Mouse (Mus musculus) layer of hippocampus, postnatal 25 days (tissue): ENCODE measurements around the gene Ears2. TPM values are rescaled to one million over a fixed set of nuclear protein-coding genes. Genes with fewer than 3 reads are reported as not detected.
A peak's percentile ranks its signal among the peaks of the same experiment; 100 is the strongest.

ENCODE experiments used
- DNase-seq, 2 experiments: peaks; one replicate each; pipeline ENCODE4 v3.0.0; 2022; ENCODE audit warnings: mixed read lengths in 2 of 2, low spot score in 1 of 2; ENCODE audit errors: extremely low spot score in 1 of 2
- total RNA-seq, 2 experiments: library from RNA; stranded (reverse); gene quantifications; 2 replicates each; pipeline ENCODE4 v1.2.3; 2021

The Ears2 gene
- total RNA-seq, 2 experiments from 2014 or later = 8.6 to 9.5 TPM

DNA sequence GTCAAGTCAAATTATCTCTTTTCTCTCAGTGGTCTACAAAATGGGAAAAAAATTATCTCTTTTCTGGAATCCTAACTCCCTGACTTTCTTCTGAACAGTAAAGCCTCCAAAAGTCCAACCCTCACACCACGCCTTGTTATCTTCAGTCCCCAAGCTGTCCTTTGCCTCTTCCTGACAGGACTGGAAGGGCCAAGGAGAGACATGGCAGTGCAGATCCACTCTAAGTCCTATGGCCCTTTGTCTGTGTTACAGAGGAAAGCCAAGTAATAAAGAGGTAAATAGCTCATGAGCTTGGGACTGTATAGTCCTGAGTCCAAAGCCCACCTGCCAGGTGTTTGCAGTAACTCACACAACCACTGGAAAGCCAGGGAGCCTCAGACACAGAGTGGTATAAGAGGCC is 21.4 kb downstream of the Ears2 start:
- DNase-seq = no peak

- DNase-seq = no peak
Observed at GRCm38 (mm10) chr7:122045181-122045634, 21.9 kb downstream of the Ears2 start.

DNA sequence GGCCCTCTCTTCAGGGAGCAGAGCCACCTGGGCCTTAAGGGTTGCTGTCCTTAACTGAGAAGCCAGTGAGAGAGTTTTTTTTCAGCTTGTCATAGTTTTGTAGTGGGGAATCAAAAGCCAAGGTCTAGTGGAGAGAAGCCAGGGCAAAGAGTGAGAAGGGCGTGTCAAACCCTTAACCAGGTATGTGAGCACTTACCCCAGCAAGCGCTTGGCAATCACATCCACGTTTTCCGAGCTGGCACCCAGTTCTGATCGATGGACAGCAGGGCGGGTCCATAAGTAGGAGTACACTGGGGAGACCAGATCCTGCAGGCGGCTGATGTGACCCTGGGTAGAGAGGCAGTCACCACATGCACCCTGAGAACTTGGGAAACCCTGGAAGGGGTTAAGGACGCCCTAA is 23.0 kb downstream of the Ears2 start:
- no peak for DNase-seq

DNA sequence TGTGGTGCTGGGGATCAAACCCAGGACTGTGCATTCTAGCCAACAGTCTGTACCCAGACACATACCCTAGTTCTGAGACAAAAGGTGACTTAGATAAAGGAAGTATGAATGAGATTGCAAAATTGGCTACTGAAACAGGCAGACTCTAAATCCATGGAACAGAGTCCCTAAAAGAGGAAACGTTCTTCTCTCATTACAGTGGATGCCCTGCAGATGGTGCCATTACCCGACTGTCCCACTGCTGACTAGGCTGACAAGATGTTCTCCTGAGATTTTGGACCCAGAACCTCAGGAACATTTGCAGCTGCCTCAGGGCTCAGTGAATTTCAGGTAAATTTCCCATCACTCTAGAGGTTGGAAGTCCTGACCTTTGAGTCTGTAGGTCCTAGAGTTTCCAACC is 32.7 kb downstream of the Ears2 start:
- no peak for DNase-seq

- DNase-seq = no peak
Observed at GRCm38 (mm10) chr7:122033371-122033770, 33.7 kb downstream of the Ears2 start.

- DNase-seq = no peak
Observed at GRCm38 (mm10) chr7:122022131-122022530, 44.9 kb downstream of the Ears2 start.

- peak; percentile 71 to 74 for DNase-seq
Observed at GRCm38 (mm10) chr7:122020667-122021354, 46.3 kb downstream of the Ears2 start, which contains the start of gene Gga2. Gene Gga2, minus strand, starts transcription at chr7:122021222.

DNA sequence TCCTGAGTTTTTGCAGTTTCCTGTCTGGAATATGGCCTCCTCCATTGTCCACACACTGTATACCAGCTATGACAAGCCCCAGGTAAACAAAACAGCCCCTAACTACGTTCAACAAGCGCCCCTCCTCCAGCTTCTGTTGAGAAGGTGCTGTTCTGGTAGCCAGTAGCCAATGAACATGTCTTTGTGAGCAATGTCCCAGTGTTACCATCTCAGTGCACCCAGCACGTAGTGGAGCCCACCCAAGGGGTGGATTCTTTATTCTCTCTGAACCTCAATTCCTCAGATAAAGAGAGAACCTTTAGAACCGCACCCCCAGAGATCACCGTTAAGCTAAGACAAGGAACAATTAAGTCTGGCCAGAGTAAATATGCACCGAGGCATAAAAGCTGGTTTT is 46.8 kb downstream of the Ears2 start:
- no peak for DNase-seq

DNA sequence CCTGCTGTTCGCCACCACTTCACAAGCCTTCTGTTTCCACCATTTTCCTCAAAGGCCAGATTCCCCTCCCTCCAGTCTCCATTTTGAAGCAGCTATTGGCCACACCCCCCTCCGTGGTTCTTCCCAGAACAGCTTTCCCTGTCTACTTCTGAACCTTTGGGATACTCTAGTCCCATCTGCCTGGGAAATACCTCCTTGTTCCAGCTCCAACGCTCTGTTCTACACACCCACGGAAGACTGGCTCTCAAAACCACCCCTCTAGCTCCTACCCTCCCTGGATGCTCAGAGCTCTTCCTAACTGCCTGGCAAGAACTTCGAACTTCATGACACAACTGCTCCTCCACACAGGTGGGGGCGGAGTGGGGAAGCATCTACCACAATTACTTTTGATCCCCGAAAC is 48.1 kb downstream of the Ears2 start:
- DNase-seq = peak in 1 of 2 experiments; percentile 24

- no peak for DNase-seq
Observed at GRCm38 (mm10) chr7:122018247-122018646, 48.8 kb downstream of the Ears2 start.

DNA sequence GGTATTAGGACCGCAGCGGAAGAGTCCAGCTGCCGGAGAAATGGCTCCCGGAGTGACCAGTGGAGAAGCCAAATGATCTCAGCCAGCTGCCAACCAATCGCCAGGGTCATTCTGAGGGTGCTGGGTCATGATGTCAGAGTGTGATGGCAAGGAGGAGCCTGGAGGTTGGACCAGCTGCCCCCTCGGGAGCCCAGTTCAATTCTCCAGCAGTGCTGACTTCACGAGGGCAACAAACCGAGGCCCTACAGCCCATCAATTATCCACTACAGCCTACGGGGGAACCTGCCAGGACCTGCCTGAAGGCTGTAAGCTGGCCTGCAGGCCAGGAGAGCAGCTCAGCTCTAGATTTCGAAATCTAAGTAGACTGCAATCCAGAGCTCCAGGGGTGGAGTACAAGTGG is 51.3 kb downstream of the Ears2 start:
- DNase-seq = no peak

DNA sequence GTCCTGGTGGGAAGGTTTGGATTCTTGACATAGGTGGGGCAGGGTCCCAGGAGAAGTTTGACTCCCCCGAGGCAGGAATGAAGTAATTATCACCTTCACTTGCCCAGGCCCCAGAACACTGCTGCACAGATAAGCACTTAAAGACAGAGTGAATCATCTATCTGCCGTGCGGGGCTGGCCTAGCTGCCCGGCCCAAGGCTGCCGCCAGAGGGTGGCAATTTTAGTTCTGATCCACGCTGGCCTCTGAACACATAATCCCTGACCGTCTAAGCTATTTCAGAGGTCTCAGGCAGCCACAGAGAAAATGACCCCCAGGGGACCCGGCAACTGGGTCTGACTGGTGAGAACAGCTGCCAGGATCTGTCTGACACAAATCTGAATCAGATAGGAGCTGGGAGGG is 52.0 kb downstream of the Ears2 start:
- DNase-seq = no peak

DNA sequence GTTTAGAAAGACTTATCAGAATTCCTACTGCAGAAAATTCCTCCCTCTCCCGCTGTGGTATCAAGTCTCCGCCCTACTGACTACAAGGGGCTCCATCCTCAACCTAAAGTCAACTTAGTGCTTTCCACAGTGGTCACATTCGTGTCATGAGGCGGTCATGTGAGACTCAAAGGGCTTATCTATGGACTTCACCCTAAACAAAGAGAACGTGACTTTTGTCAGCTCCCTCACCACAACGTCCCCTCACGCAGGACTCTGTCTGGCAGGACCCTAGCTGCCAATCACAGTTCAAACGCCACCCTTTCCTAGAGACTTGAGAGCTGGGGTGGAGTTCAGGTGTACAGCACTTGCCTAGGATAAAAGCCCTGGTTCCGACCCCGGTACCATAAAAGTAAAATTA is 54.1 kb downstream of the Ears2 start:
- no peak for DNase-seq

- DNase-seq = no peak
Observed at GRCm38 (mm10) chr7:122012370-122012769, 54.7 kb downstream of the Ears2 start.

DNA sequence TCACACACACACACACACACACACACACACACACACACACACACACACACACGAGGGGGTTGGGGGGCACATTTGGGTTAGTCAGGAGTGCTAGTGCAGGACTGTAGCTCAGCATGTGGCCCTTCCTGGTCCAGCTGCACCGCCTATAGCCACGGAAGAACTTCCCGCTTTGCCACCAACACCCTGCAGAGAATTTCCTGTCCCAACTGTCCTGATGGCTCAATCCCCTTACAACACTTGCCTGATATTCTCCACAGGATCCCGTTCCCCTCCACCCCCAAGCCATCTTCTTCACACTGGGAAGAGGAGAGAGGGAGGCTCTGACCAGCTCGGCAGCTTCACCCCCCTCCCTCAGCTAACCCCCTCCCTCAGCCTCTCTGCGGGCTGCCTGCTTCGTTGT is 66.7 kb downstream of the Ears2 start:
- no peak for DNase-seq

GRCm38 (mm10) chr7:121995961-121996360 is 71.1 kb downstream of the Ears2 start:
- DNase-seq = no peak

Other genes starting within 250 kb of the Ears2 start
- not detected for gene Scnn1b, start 202.2 kb downstream of the Ears2 start, total RNA-seq
- 10 to 100 TPM; 37.5 to 41.0 TPM for gene Cog7, start 85.6 kb downstream of the Ears2 start, total RNA-seq
- 10 to 100 TPM; 26.2 to 30.5 TPM for gene Gga2, start 46.0 kb downstream of the Ears2 start, total RNA-seq
- gene Ubfd1, start 88 bp downstream of the Ears2 start, total RNA-seq = 10 to 100 TPM; 50.9 to 61.2 TPM
- 100 to 1,000 TPM; 287 to 320 TPM for gene Ndufab1, start 34.6 kb upstream of the Ears2 start, total RNA-seq
- 1 to 10 TPM; 1.3 to 1.4 TPM for gene Palb2, start 65.7 kb upstream of the Ears2 start, total RNA-seq
- 100 to 1,000 TPM; 100 to 111 TPM for gene Dctn5, start 65.8 kb upstream of the Ears2 start, total RNA-seq
- 1 to 10 TPM; 1.9 to 2.1 TPM for gene Plk1, start 92.2 kb upstream of the Ears2 start, total RNA-seq
- gene Ern2, start 118.9 kb upstream of the Ears2 start, total RNA-seq = under 1 TPM; 0.30 to 0.45 TPM
- gene Chp2, start 152.2 kb upstream of the Ears2 start, total RNA-seq = 1 to 10 TPM; 2.7 to 2.8 TPM
- 100 to 1,000 TPM; 775 to 867 TPM for gene Prkcb, start 221.5 kb upstream of the Ears2 start, total RNA-seq